Mouse (Mus musculus): ENCODE measurements at regions not wholly inside any gene's neighbourhood (a gene's known extent, or its start where the extent isn't known, plus 50 kb on each side); places are given as distances from the start of the nearest gene placed in this dataset.

GRCm38 (mm10) chr16:89695406-89695805, 124.4 kb upstream of the Krtap11-1 start:
- no peaks in the 10 kb centered on the region for H3K36me3 ChIP-seq (replicated peaks in 1 of 2; ENCODE audit: control insufficient read depth in 1 of 2, insufficient read depth in 1 of 2, low read length in 1 of 2)
- no peaks in the 10 kb centered on the region for H3K79me2 ChIP-seq (replicated peaks; ENCODE audit: control insufficient read depth, extremely low read depth, insufficient read depth, poor library complexity, severe bottlenecking)
- no peak for TF ChIP-seq MXI1 (IDR thresholded peaks at IDR 0.05; ENCODE audit: low read depth, low read length)
- no peak for TF ChIP-seq UBTF (IDR thresholded peaks at IDR 0.05; ENCODE audit: low read depth, low read length)
- no peak for TF ChIP-seq MAX (IDR thresholded peaks at IDR 0.05; ENCODE audit: low read length)
- no peak for TF ChIP-seq ZNF384 (IDR thresholded peaks at IDR 0.05; ENCODE audit: low read depth, low read length)
- no peak for TF ChIP-seq SMC3 (IDR thresholded peaks at IDR 0.05; ENCODE audit: low read depth, low read length)
- TF ChIP-seq E2F4 (IDR thresholded peaks at IDR 0.05; ENCODE audit: insufficient replicate concordance, low read depth, low read length), result no peak
- TF ChIP-seq CHD2 (IDR thresholded peaks at IDR 0.05; ENCODE audit: low read length), result no peak
- TF ChIP-seq POLR2A (IDR thresholded peaks at IDR 0.05; ENCODE audit: low read depth, low read length), result no peak
- TF ChIP-seq ETS1 (conservative IDR thresholded peaks at IDR 0.05; ENCODE audit: low read depth, low read length), result no peak
- no peak for TF ChIP-seq USF2 (conservative IDR thresholded peaks at IDR 0.05; ENCODE audit: low read depth, low read length)
- TF ChIP-seq MAZ (IDR thresholded peaks at IDR 0.05; ENCODE audit: low read depth, low read length), result no peak
- TF ChIP-seq ELF1 (IDR thresholded peaks at IDR 0.05; ENCODE audit: low read depth, low read length), result no peak
- TF ChIP-seq ZMIZ1 (IDR thresholded peaks at IDR 0.05; ENCODE audit: low read depth, low read length), result no peak
- no peak for TF ChIP-seq NELFE (IDR thresholded peaks at IDR 0.05; ENCODE audit: low read depth, low read length)
- TF ChIP-seq TCF12 (IDR thresholded peaks at IDR 0.05; ENCODE audit: low read depth, low read length), result no peak
- TF ChIP-seq PAX5 (IDR thresholded peaks at IDR 0.05; ENCODE audit: low read length), result no peak
- no peak for TF ChIP-seq CHD1 (IDR thresholded peaks at IDR 0.05; ENCODE audit: low read depth, low read length)
- no peak for TF ChIP-seq ZKSCAN1 (IDR thresholded peaks at IDR 0.05; ENCODE audit: borderline replicate concordance, low read depth, low read length)
- TF ChIP-seq IRF4 (IDR thresholded peaks at IDR 0.05; ENCODE audit: low read depth, low read length), result no peak
- H3K27me3 ChIP-seq (replicated peaks), result no peaks in the 10 kb centered on the region
- H3K27ac ChIP-seq (ENCODE audit: insufficient read depth, low read depth), result no peak overlapping the region
- DNase-seq (ENCODE audit: extremely low read depth), result no peak
- no peak overlapping the region for H3K4me3 ChIP-seq (replicated peaks in 1 of 3; ENCODE audit: low read depth in 2 of 3, low read length in 2 of 3, poor library complexity in 1 of 3)
- dilution Hi-C loops (cut with MboI; ENCODE audit: extremely low pct_ligation_motif_present, extremely low pct_unique_long_range_greater_than_20kb, low sequenced_read_pairs), result no loop called here
- no peak overlapping the region for H3K4me2 ChIP-seq (ENCODE audit: insufficient read depth, low read depth, poor library complexity, severe bottlenecking)
- H3K9me3 ChIP-seq (replicated peaks; ENCODE audit: low read length), result peaks cover 83% of the 10 kb centered on the region
- no peak overlapping the region for H3K9ac ChIP-seq (ENCODE audit: insufficient read depth, low read depth)
- H3K4me1 ChIP-seq (ENCODE audit: control insufficient read depth in 1 of 2, insufficient read depth in 2 of 2), result no peaks in the 10 kb centered on the region
- in situ Hi-C loops (cut with MboI; ENCODE audit: low pct_ligation_motif_present, low pct_unique_long_range_greater_than_20kb, low sequenced_read_pairs), result no loop called here

- no peak overlapping the region for H3K9ac ChIP-seq (ENCODE audit: insufficient read depth, low read depth)
- no peak for DNase-seq (ENCODE audit: extremely low read depth)
- H3K4me2 ChIP-seq (ENCODE audit: insufficient read depth, low read depth, poor library complexity, severe bottlenecking), result no peak overlapping the region
- H3K79me2 ChIP-seq (replicated peaks; ENCODE audit: control insufficient read depth, extremely low read depth, insufficient read depth, poor library complexity, severe bottlenecking), result no peaks in the 10 kb centered on the region
- H3K4me1 ChIP-seq (ENCODE audit: control insufficient read depth in 1 of 2, insufficient read depth in 2 of 2), result no peaks in the 10 kb centered on the region
- peaks cover 79% of the 10 kb centered on the region for H3K9me3 ChIP-seq (replicated peaks; ENCODE audit: low read length)
- H3K27ac ChIP-seq (ENCODE audit: insufficient read depth, low read depth), result no peak overlapping the region
- in situ Hi-C loops (cut with MboI; ENCODE audit: low pct_ligation_motif_present, low pct_unique_long_range_greater_than_20kb, low sequenced_read_pairs), result no loop called here
- dilution Hi-C loops (cut with MboI; ENCODE audit: extremely low pct_ligation_motif_present, extremely low pct_unique_long_range_greater_than_20kb, low sequenced_read_pairs), result no loop called here
- TF ChIP-seq ZC3H11A (IDR thresholded peaks at IDR 0.05; ENCODE audit: low read depth, low read length), result no peak
- TF ChIP-seq ETS1 (conservative IDR thresholded peaks at IDR 0.05; ENCODE audit: low read depth, low read length), result no peak
- no peak for TF ChIP-seq MYC (IDR thresholded peaks at IDR 0.05; ENCODE audit: low read depth, low read length)
- TF ChIP-seq JUN (IDR thresholded peaks at IDR 0.05; ENCODE audit: insufficient read depth, low read depth, low read length), result no peak
- TF ChIP-seq UBTF (IDR thresholded peaks at IDR 0.05; ENCODE audit: low read depth, low read length), result no peak
- no peak for TF ChIP-seq POLR2AphosphoS2 (IDR thresholded peaks at IDR 0.05; ENCODE audit: low read depth, low read length)
- no peak for TF ChIP-seq NELFE (IDR thresholded peaks at IDR 0.05; ENCODE audit: low read depth, low read length)
- H3K36me3 ChIP-seq (replicated peaks in 1 of 2; ENCODE audit: control insufficient read depth in 1 of 2, insufficient read depth in 1 of 2, low read length in 1 of 2), result no peaks in the 10 kb centered on the region
- H3K27me3 ChIP-seq (replicated peaks), result no peaks in the 10 kb centered on the region
- no peak overlapping the region for H3K4me3 ChIP-seq (replicated peaks in 1 of 3; ENCODE audit: low read depth in 2 of 3, low read length in 2 of 3, poor library complexity in 1 of 3)
These were observed 122.3 kb upstream of the Krtap11-1 start for GRCm38 (mm10) chr16:89693321-89693720.
